Mouse (Mus musculus): ENCODE results near the gene 1810030O07Rik.
"Not testable (repeated sequence)": the region's sequence is repeated elsewhere in the genome, so short reads cannot be mapped to it uniquely, and the experiment has no call there.

Gene 1810030O07Rik

GRCm38 (mm10) chrX:12673054-12673775 lies at the start of gene 1810030O07Rik:
Gene 1810030O07Rik, minus strand, starts transcription at chrX:12673668.
- in situ Hi-C loops (cut with MboI, MseI), result no loop called here

- in situ Hi-C loops (cut with MboI, MseI), result loop anchor here (10.0 kb wide), 2 partner anchors 449 to 1961 kb away; no protein-coding TSS in a partner anchor
Measured at GRCm38 (mm10) chrX:12716036-12716435, 42.6 kb upstream of the 1810030O07Rik start.

- in situ Hi-C loops (cut with MboI, MseI), result loop anchor here (10.0 kb wide), 2 partner anchors 451 to 1959 kb away; no protein-coding TSS in a partner anchor
Measured at GRCm38 (mm10) chrX:12713796-12714195, 40.3 kb upstream of the 1810030O07Rik start.

GRCm38 (mm10) chrX:12686910-12687309 lies 13.4 kb upstream of the 1810030O07Rik start:
- in situ Hi-C loops (cut with MboI, MseI), result loop anchor here in 1 of 2 experiments (25.0 kb wide), 1 partner anchor 450 kb away; no protein-coding TSS in a partner anchor

GRCm38 (mm10) chrX:12686071-12686470 lies 12.6 kb upstream of the 1810030O07Rik start:
- in situ Hi-C loops (cut with MboI, MseI), result loop anchor here in 1 of 2 experiments (25.0 kb wide), 1 partner anchor 451 kb away; no protein-coding TSS in a partner anchor

GRCm38 (mm10) chrX:12677396-12677795 lies 3.9 kb upstream of the 1810030O07Rik start:
- in situ Hi-C loops (cut with MboI, MseI), result loop anchor here in 1 of 2 experiments (5.0 to 25.0 kb wide), 2 partner anchors 175 to 460 kb away; no protein-coding TSS in a partner anchor

- in situ Hi-C loops (cut with MboI, MseI), result no loop called here
Measured at GRCm38 (mm10) chrX:12653879-12654278, 19.6 kb downstream of the 1810030O07Rik start.

- in situ Hi-C loops (cut with MboI, MseI), result no loop called here
Measured at GRCm38 (mm10) chrX:12651906-12652305, 21.6 kb downstream of the 1810030O07Rik start.

- in situ Hi-C loops (cut with MboI, MseI), result no loop called here
Measured at GRCm38 (mm10) chrX:12645531-12646304, 27.8 kb downstream of the 1810030O07Rik start.

GRCm38 (mm10) chrX:12644976-12645375 lies 28.5 kb downstream of the 1810030O07Rik start:
- in situ Hi-C loops (cut with MboI, MseI), result no loop called here

- in situ Hi-C loops (cut with MboI, MseI), result no loop called here
Measured at GRCm38 (mm10) chrX:12625131-12625530, 48.3 kb downstream of the 1810030O07Rik start.

GRCm38 (mm10) chrX:12612360-12612759 lies 61.1 kb downstream of the 1810030O07Rik start:
- in situ Hi-C loops (cut with MboI, MseI), result not testable (repeated sequence)

- in situ Hi-C loops (cut with MboI, MseI), result no loop called here
Measured at GRCm38 (mm10) chrX:12611211-12611610, 62.3 kb downstream of the 1810030O07Rik start.

GRCm38 (mm10) chrX:12610541-12610940 lies 62.9 kb downstream of the 1810030O07Rik start:
- in situ Hi-C loops (cut with MboI, MseI), result not testable (repeated sequence)
